Mouse (Mus musculus) lung, adult 10 weeks (tissue): Measurements from ENCODE around the gene Slco6d1. TPM values are rescaled to one million over a fixed set of nuclear protein-coding genes. Genes with fewer than 3 reads are reported as not detected.

Experiments used
- polyA plus RNA-seq: library from polyadenylated mRNA; stranded (reverse); fragments of 350-450 nt; fragmentation: Illumina TruSeq; extraction: RNeasy Lipid Tissue Mini Kit (QIAGEN cat#74804); gene quantifications from one replicate; pipeline ENCODE4 v1.2.3, GENCODE M21; 2014; ENCODE audit warnings: low read depth, low replicate concordance; ENCODE audit not compliant: insufficient read depth

The Slco6d1 gene
- polyA plus RNA-seq, result not detected

DNA sequence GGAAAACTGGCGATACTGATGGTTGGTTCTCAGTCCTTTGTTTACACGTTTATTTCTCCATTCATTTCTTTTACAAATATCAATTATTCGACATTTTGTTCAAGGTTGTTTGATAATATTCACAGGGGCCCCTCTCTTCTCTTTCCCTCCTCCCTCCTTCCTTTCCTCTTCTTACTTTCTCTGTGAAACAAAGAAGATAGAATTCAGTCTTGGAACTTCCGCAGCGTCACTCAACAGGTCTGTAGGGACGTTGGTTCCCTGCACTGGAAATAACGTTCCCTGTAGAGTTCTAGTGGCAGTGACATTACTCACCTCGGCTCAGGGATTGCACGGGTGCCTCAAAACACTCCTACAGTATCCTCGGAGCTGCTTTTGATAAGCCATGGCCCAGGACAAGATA is at the start of gene Slco6d1:
TSS of gene Slco6d1 (plus strand) at position 301 of the 400 bp plus-strand sequence.

